Mouse (Mus musculus) heart, embryonic 15.5 days (tissue): ENCODE data around the gene Capn9. TPM values are rescaled to one million over a fixed set of nuclear protein-coding genes. Genes with fewer than 3 reads are reported as not detected.

Experiments
- ATAC-seq: fragments of 200-750 bp; cut with Nextera tagmentation; replicated peaks from 2 replicates; pipeline ENCODE4 v1.8.0; 2017; ENCODE audit warnings: low read depth, moderate TSS enrichment; ENCODE audit not compliant: insufficient number of reproducible peaks, insufficient read depth, low FRiP score
- H3K27ac ChIP-seq: fragments of 300-500 bp; sonication (generic); 2 replicates; pipeline ENCODE4 v1.5.1; 2015; ENCODE audit warnings: mild to moderate bottlenecking, inconsistent platforms
- H3K27me3 ChIP-seq: fragments of 300-500 bp; sonication (generic); 2 replicates; pipeline ENCODE4 v1.6.1; 2015; ENCODE audit warnings: inconsistent platforms
- H3K36me3 ChIP-seq: fragments of 300-500 bp; sonication (generic); 2 replicates; pipeline ENCODE4 v1.6.1; 2015; ENCODE audit warnings: mild to moderate bottlenecking, inconsistent platforms
- H3K4me1 ChIP-seq: fragments of 300-500 bp; sonication (generic); replicated peaks from 2 replicates; pipeline ENCODE4 v1.6.1; 2015; ENCODE audit warnings: inconsistent platforms
- H3K4me2 ChIP-seq: fragments of 300-500 bp; sonication (generic); 2 replicates; pipeline ENCODE4 v1.6.1; 2015; ENCODE audit warnings: inconsistent platforms, mild to moderate bottlenecking, moderate library complexity
- H3K4me3 ChIP-seq: fragments of 300-500 bp; sonication (generic); 2 replicates; pipeline ENCODE4 v1.5.1; 2015; ENCODE audit warnings: mild to moderate bottlenecking, inconsistent platforms
- H3K9ac ChIP-seq: fragments of 300-500 bp; sonication (generic); 2 replicates; pipeline ENCODE4 v1.6.1; 2015; ENCODE audit warnings: mild to moderate bottlenecking, inconsistent platforms
- H3K9me3 ChIP-seq: fragments of 300-500 bp; sonication (generic); replicated peaks from 2 replicates; pipeline ENCODE4 v1.6.1; 2016; ENCODE audit warnings: inconsistent platforms
- WGBS: fragments of 180-500 bp; shearing (Covaris S2); methylation state at CpG from one replicate; pipeline ENCODE4 v1.1.7; 2015; ENCODE audit warnings: mixed read lengths; 5-methylcytosine and 5-hydroxymethylcytosine counted together
- polyA plus RNA-seq: library from polyadenylated mRNA; unstranded; fragments of >200 nt; fragmentation: Nextera tagmentation; extraction: Ambion mirVana; gene quantifications from 2 replicates; pipeline ENCODE4 v1.2.1, GENCODE M21; 2015

The Capn9 gene
- polyA plus RNA-seq, 1 experiment from 2014 or later = 0.30 TPM

- no peak overlapping the region for H3K9ac ChIP-seq
- no peak for ATAC-seq
- H3K36me3 ChIP-seq = peaks cover 97% of the 10 kb centered on the region
- no peak overlapping the region for H3K27ac ChIP-seq
- H3K4me1 ChIP-seq = no peaks in the 10 kb centered on the region
- no peak overlapping the region for H3K4me3 ChIP-seq
- 48% methylated on average over 11 of the region's 11 CpGs for WGBS
- H3K4me2 ChIP-seq = no peak overlapping the region
- no peaks in the 10 kb centered on the region for H3K27me3 ChIP-seq
- no peaks in the 10 kb centered on the region for H3K9me3 ChIP-seq
Measured at GRCm38 (mm10) chr8:124547269-124547668, 28.6 kb upstream of the Capn9 start.

DNA sequence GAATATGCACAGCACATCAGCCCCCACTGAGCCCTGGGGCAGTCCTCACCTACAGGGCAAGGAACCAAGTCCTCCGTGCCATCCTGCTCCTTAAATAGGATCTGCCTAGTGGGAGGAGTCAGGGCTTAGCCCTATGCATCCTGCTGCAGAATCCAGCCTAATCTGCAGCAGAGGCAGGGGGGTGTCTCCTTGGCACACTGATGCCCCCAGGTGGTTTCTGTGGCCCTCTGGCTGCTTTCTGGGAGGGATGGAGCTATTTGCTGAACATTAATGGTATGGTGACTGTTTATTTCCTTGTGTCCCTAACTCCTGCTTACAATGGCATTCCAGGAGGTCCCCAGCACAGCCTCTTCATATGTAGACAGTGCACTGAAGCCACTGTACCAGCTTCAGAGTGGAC is 27.7 kb upstream of the Capn9 start:
- no peak overlapping the region for H3K4me3 ChIP-seq
- H3K36me3 ChIP-seq = peaks cover 93% of the 10 kb centered on the region
- no peak overlapping the region for H3K9ac ChIP-seq
- no peak for ATAC-seq
- H3K27ac ChIP-seq = no peak overlapping the region
- no peak overlapping the region for H3K4me2 ChIP-seq
- 48% methylated on average over 1 of the region's 1 CpGs for whole genome bisulfite sequencing
- no peaks in the 10 kb centered on the region for H3K4me1 ChIP-seq
- no peaks in the 10 kb centered on the region for H3K27me3 ChIP-seq
- no peaks in the 10 kb centered on the region for H3K9me3 ChIP-seq

GRCm38 (mm10) chr8:124551011-124551661 is 24.8 kb upstream of the Capn9 start:
- H3K27ac ChIP-seq = no peak overlapping the region
- no peak overlapping the region for H3K9ac ChIP-seq
- no peaks in the 10 kb centered on the region for H3K9me3 ChIP-seq
- ATAC-seq = no peak
- H3K4me3 ChIP-seq = no peak overlapping the region
- H3K4me2 ChIP-seq = no peak overlapping the region
- H3K27me3 ChIP-seq = no peaks in the 10 kb centered on the region
- H3K36me3 ChIP-seq = peaks cover 63% of the 10 kb centered on the region
- peaks cover 1% of the 10 kb centered on the region; the same call in 1 of the 2 replicates for H3K4me1 ChIP-seq
- 91% methylated on average over 15 of the region's 15 CpGs for WGBS

DNA sequence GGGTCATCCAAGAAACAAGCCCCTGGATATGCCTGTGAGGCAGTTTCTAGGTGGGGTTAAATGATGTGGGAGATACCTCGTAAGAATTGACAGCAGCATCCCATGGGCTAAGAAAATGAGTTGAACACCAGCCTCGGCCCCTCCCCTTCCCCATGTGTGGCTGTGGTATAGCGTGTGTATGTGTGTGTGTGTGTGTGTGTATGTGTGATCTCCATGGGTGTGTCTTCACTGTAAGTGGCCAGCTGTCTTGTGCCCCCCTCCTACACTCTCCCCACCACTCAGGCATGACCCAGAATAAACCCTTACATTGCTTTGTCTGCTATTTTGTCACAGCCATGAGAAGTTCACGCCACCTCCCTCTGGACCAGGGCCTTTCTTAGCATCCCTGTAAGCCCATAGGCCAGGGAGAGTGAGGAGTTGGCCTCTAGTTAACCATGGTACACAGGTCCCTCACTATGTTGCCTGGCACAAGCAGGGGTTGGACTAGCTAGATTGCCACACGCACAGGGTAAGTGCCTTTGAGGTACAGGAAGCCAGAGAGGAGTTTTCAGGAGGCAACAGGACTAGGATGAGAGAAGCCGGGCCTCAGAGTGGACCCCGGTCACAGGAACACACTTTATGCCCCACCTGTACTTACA is 20.7 kb upstream of the Capn9 start:
- H3K27me3 ChIP-seq = no peaks in the 10 kb centered on the region
- no peak overlapping the region for H3K9ac ChIP-seq
- peaks cover 25% of the 10 kb centered on the region for H3K36me3 ChIP-seq
- no peaks in the 10 kb centered on the region for H3K9me3 ChIP-seq
- H3K4me2 ChIP-seq = no peak overlapping the region
- peaks cover 10% of the 10 kb centered on the region for H3K4me1 ChIP-seq
- 88% methylated on average over 7 of the region's 7 CpGs for WGBS
- no peak overlapping the region for H3K4me3 ChIP-seq
- H3K27ac ChIP-seq = no peak overlapping the region
- ATAC-seq = no peak

- Histone ChIP-seq H3K4me2 (no peak overlapping the region), H3K4me1 (peaks cover 10% of the 10 kb centered on the region), H3K27me3 (no peaks in the 10 kb centered on the region), H3K9me3 (no peaks in the 10 kb centered on the region), H3K9ac (no peak overlapping the region), H3K36me3 (peaks cover 16% of the 10 kb centered on the region), H3K27ac (no peak overlapping the region), H3K4me3 (no peak overlapping the region)
- WGBS = 61% methylated on average over 7 of the region's 7 CpGs
- no peak for ATAC-seq
Measured at GRCm38 (mm10) chr8:124556164-124556563, 19.7 kb upstream of the Capn9 start.

DNA sequence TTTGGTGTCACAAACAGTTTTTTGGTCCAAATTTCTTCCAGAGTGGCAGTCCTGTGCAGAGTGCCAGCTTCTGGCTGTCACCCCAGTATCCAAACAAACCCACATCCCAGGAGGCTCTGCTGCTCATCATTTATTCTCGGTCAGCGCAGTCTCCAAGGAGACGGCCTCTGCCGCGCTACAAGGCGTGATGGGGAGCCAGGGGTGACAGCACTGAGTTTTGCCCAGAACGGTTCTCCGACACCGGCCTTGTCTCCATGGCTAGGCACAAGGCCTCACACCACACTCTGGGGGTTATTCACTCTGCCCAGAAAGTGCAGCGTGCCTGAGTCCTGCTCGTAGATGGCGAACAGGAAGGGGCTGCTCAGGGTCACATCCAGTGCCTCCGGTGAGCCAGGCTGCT is 19.3 kb upstream of the Capn9 start:
- no peak for ATAC-seq
- Histone ChIP-seq H3K27ac (no peak overlapping the region), H3K9ac (no peak overlapping the region), H3K4me3 (no peak overlapping the region), H3K9me3 (no peaks in the 10 kb centered on the region), H3K36me3 (peaks cover 11% of the 10 kb centered on the region), H3K4me1 (peaks cover 10% of the 10 kb centered on the region), H3K4me2 (no peak overlapping the region), H3K27me3 (no peaks in the 10 kb centered on the region)
- 81% methylated on average over 13 of the region's 13 CpGs for WGBS

GRCm38 (mm10) chr8:124557476-124557875 is 18.4 kb upstream of the Capn9 start:
- Histone ChIP-seq H3K27ac (no peak overlapping the region), H3K9ac (no peak overlapping the region), H3K4me2 (no peak overlapping the region), H3K27me3 (no peaks in the 10 kb centered on the region), H3K9me3 (no peaks in the 10 kb centered on the region), H3K4me1 (peaks cover 10% of the 10 kb centered on the region), H3K36me3 (peaks cover 3% of the 10 kb centered on the region), H3K4me3 (no peak overlapping the region)
- 42% methylated on average over 5 of the region's 5 CpGs for WGBS
- ATAC-seq = no peak

DNA sequence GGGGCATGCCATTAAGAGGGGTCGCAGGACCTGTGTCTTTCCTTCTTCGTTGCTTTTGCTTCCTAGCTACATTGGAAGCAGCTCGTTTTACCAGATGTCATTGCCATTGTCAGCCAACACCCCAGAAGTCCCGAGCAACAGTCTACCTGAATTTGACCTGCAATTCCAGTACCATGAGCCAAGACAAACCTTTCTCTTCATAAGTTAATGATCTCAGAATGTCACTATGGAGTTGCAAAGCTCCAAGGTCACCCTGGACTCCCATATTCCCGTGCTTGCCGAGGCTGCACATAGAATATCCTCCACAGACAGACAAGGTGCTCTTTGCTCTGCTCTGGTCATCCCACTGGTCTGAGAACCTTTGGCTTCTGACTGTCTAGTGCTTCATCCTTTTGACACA is 8.8 kb upstream of the Capn9 start:
- Histone ChIP-seq H3K4me2 (no peak overlapping the region), H3K27ac (no peak overlapping the region), H3K4me3 (no peak overlapping the region), H3K4me1 (peaks cover 11% of the 10 kb centered on the region), H3K9ac (no peak overlapping the region), H3K36me3 (no peaks in the 10 kb centered on the region), H3K9me3 (no peaks in the 10 kb centered on the region), H3K27me3 (peaks cover 7% of the 10 kb centered on the region; the same call in 1 of the 2 replicates)
- 74% methylated on average over 6 of the region's 6 CpGs for WGBS
- ATAC-seq = no peak

DNA sequence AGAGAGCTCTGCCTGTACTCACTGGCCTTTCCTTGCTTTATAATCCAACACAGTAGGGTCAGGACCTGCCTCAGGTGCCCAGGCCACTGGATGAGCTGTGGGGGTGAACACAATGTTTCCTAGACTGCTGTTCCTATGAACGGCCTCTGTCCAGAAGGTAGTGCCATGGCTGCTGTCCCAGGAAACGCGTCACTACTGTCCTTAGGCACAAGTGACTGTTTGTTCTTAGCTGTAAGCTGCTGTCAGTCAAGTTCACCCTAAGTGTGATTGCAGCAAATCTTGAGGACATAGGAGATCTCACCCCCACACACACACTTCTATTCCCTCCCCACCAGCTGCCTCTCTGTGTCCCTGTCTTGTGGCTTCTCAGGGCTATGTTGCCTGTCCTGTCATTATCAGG is 8.3 kb upstream of the Capn9 start:
- ATAC-seq = no peak
- Histone ChIP-seq H3K4me3 (no peak overlapping the region), H3K9ac (no peak overlapping the region), H3K36me3 (no peaks in the 10 kb centered on the region), H3K4me2 (no peak overlapping the region), H3K4me1 (peaks cover 11% of the 10 kb centered on the region), H3K9me3 (no peaks in the 10 kb centered on the region), H3K27me3 (peaks cover 7% of the 10 kb centered on the region; the same call in 1 of the 2 replicates), H3K27ac (no peak overlapping the region)
- WGBS = 66% methylated on average over 3 of the region's 3 CpGs

DNA sequence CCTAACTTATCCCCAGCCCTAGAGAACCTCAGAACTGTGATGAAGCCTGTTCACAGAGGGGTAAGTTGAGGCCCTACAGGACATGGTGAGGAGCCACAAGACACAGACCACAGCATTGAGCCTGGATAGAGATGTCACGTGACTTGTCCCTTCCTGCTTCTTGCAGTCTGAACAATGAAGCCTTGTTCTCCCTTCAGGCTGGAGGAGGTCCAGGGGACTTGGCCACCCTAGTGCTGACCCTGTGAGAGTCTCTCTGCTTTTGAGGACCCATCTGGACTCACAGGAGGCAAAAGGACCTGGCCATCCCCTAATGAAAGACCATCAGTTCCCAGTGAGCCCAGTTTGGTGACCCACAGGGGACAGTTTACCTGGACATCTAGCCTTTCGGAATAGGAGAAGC is 6.8 kb upstream of the Capn9 start:
- no peak overlapping the region for H3K4me2 ChIP-seq
- no peaks in the 10 kb centered on the region for H3K9me3 ChIP-seq
- H3K4me3 ChIP-seq = no peak overlapping the region
- H3K27me3 ChIP-seq = no peaks in the 10 kb centered on the region
- H3K4me1 ChIP-seq = peaks cover 18% of the 10 kb centered on the region
- H3K36me3 ChIP-seq = no peaks in the 10 kb centered on the region
- WGBS = 66% methylated on average over 2 of the region's 2 CpGs
- ATAC-seq = no peak
- H3K27ac ChIP-seq = peak overlapping the region; percentile 20; the same call in 1 of the 2 replicates
- 0 out of 2 replicates have a peak overlapping the region, but pooled peaks have one; percentile 7 for H3K9ac ChIP-seq

GRCm38 (mm10) chr8:124569593-124569992 is 6.3 kb upstream of the Capn9 start, which contains the start of gene Agt:
Agt (minus strand) TSS chr8:124569706.
- 60% methylated on average over 2 of the region's 2 CpGs for WGBS
- H3K9me3 ChIP-seq = no peaks in the 10 kb centered on the region
- H3K27me3 ChIP-seq = no peaks in the 10 kb centered on the region
- no peaks in the 10 kb centered on the region for H3K36me3 ChIP-seq
- no peak within 1 kb of the TSS for H3K4me2 ChIP-seq
- H3K4me3 ChIP-seq = no peak within 1 kb of the TSS
- ATAC-seq = no peak
- peaks cover 18% of the 10 kb centered on the region for H3K4me1 ChIP-seq
- H3K27ac ChIP-seq = peak within 1 kb of the TSS; percentile 20; the same call in 1 of the 2 replicates
- 0 out of 2 replicates have a peak within 1 kb of the TSS, but pooled peaks have one; percentile 7 for H3K9ac ChIP-seq
